Mouse (Mus musculus) brain, embryonic 14.5 days (tissue): ENCODE data around the gene Tas2r135.

Source experiments
- CTCF ChIP-seq: fragments of 200-500 bp; IDR thresholded peaks from 2 replicates; pipeline ENCODE4 v1.5.1; 2012; ENCODE audit warnings: inconsistent platforms, mild to moderate bottlenecking, moderate library complexity, borderline replicate concordance; ENCODE audit not compliant: insufficient read depth, insufficient read length; ENCODE audit errors: extremely low read depth
- POLR2A ChIP-seq: fragments of 200-500 bp; IDR thresholded peaks from 2 replicates; pipeline ENCODE4 v1.6.1; 2012; ENCODE audit warnings: mild to moderate bottlenecking, inconsistent platforms, borderline replicate concordance; ENCODE audit not compliant: poor library complexity, insufficient read depth, insufficient read length, severe bottlenecking; ENCODE audit errors: extremely low read depth

- no peak for TF ChIP-seq POLR2A
- no peak for TF ChIP-seq CTCF
Observed at GRCm38 (mm10) chr6:42444491-42444890, 39.3 kb downstream of the Tas2r135 start.
